Comparison of ENCODE assay signal across 23 mouse cellular contexts in genomic region chr17:67138981-67139380, GRCm38 (mm10).
"Had no signal": no experiment of that assay in that cellular context is flagged by ENCODE, and none has a peak within 500 bp of the region (broad histone marks: within the 10 kb centered on the region; RNA-seq: fewer than 3 reads in every experiment).

No protein-coding gene starts in this region.

- H3K9me3 ChIP-seq: heart, embryonic 12.5 days; hindbrain, embryonic 10.5 days; hindbrain, embryonic 12.5 days; limb, embryonic 13.5 days; limb, embryonic 15.5 days; liver, embryonic 12.5 days had no signal

- H3K4me3 ChIP-seq: gastrocnemius, adult 2 months; heart, embryonic 12.5 days; hindbrain, embryonic 10.5 days; hindbrain, embryonic 12.5 days; layer of hippocampus, adult 2 months; left cerebral cortex, adult 2 months; limb, embryonic 13.5 days; limb, embryonic 15.5 days; liver, embryonic 12.5 days had no signal

- H3K4me2 ChIP-seq: heart, embryonic 12.5 days; hindbrain, embryonic 12.5 days; hindbrain, embryonic 14.5 days; limb, embryonic 13.5 days; limb, embryonic 15.5 days; liver, embryonic 12.5 days had no signal

- ATAC-seq: hindbrain, embryonic 16.5 days; inflammation-experienced regulatory T-cells, adult 6 months; intestine, postnatal 0 days; liver, embryonic 12.5 days had no signal

- H3K36me3 ChIP-seq: heart, embryonic 12.5 days; hindbrain, embryonic 10.5 days; hindbrain, embryonic 12.5 days; limb, embryonic 13.5 days; limb, embryonic 15.5 days; liver, embryonic 12.5 days had no signal

- H3K9ac ChIP-seq: heart, embryonic 12.5 days; hindbrain, embryonic 12.5 days; hindbrain, embryonic 14.5 days; limb, embryonic 13.5 days; limb, embryonic 15.5 days; liver, embryonic 12.5 days; liver, embryonic 14.5 days had no signal

- H3K27me3 ChIP-seq: heart, embryonic 12.5 days; hindbrain, embryonic 12.5 days; limb, embryonic 13.5 days; limb, embryonic 15.5 days; liver, embryonic 12.5 days had no signal

- DNase-seq: gastrocnemius, adult 2 months; gastrocnemius, postnatal 10 days; gastrocnemius, postnatal 25 days; heart, postnatal 10 days; heart, postnatal 4 days; kidney, adult 18-20 months; kidney, adult 8-10 months; kidney, postnatal 10 days; kidney, postnatal 25 days; kidney, postnatal 4 days had no signal

- H3K4me1 ChIP-seq: hindbrain, embryonic 12.5 days; liver, embryonic 12.5 days had no signal

- H3K27ac ChIP-seq: gastrocnemius, adult 2 months; hindbrain, embryonic 10.5 days; hindbrain, embryonic 12.5 days; hindbrain, embryonic 14.5 days; layer of hippocampus, adult 2 months; left cerebral cortex, adult 2 months; limb, embryonic 13.5 days; limb, embryonic 15.5 days; liver, embryonic 12.5 days; liver, embryonic 14.5 days had no signal
